Mouse (Mus musculus) liver, postnatal 0 days (tissue): Measurements from ENCODE around the gene Olfr874.

Experiments used
- CTCF ChIP-seq: sonication (generic); IDR thresholded peaks from 2 replicates; pipeline ENCODE4 v1.5.1; 2016; ENCODE audit warnings: antibody characterized with exemption, low read depth
- EP300 ChIP-seq: IDR thresholded peaks from 2 replicates; pipeline ENCODE4 v1.6.1; 2016; ENCODE audit warnings: antibody characterized with exemption, low read depth, mild to moderate bottlenecking

GRCm38 (mm10) chr9:37761728-37762127, 16.8 kb downstream of the Olfr874 start:
- TF ChIP-seq CTCF (no peak), EP300 (no peak)
